Mouse (Mus musculus): ENCODE data around the gene Disc1. TPM values are rescaled to one million over a fixed set of nuclear protein-coding genes. Genes with fewer than 3 reads are reported as not detected.

The Disc1 gene
- polyA plus RNA-seq, 1 experiment from 2014 or later, result 0.30 TPM

DNA sequence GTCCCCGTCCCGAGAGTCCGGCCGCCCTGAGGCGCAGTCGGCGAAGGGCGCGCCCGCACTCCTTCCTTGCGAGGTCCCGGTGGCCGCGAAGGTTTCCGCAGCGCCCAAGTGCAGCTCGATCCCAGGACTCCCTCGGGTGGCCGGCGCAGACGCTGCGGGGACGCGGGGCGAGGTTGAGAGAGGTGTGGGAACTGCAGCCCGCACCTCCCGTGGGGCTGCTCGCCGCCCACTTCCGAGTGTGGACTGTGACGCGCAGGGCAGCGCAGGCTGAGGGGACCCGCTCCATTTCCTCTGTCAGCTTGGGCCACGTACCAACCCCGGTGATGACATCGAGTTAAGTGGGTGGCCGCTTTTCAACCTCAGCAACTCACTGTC, 428 bp downstream of the Disc1 start:
- H3K27ac ChIP-seq (ENCODE audit: low read length), result no peak overlapping the region
- H3K4me3 ChIP-seq (ENCODE audit: low read depth, low read length), result peak overlapping the region; percentile 59
- peaks cover 26% of the 10 kb centered on the region for H3K27me3 ChIP-seq (ENCODE audit: control insufficient read depth, insufficient read depth, low read depth, low read length)
- no peaks in the 10 kb centered on the region for H3K9me3 ChIP-seq (replicated peaks; ENCODE audit: control insufficient read depth, low read length)
- under 1% methylated on average over 38 of the region's 38 CpGs for WGBS (ENCODE audit: insufficient replicate concordance)
- H3K9ac ChIP-seq (ENCODE audit: low read depth, low read length), result peak overlapping the region; percentile 51; the same call in 1 of the 2 replicates
- H3K4me2 ChIP-seq (ENCODE audit: low read depth, low read length), result peak overlapping the region; percentile 67
- no peaks in the 10 kb centered on the region for H3K36me3 ChIP-seq (ENCODE audit: control insufficient read depth, insufficient read depth)
- ATAC-seq (ENCODE audit: low read depth), result peak; percentile 30; the same call in 1 of the 2 replicates
- H3K4me1 ChIP-seq (ENCODE audit: control insufficient read depth, low read depth, low read length), result no peaks in the 10 kb centered on the region; the same call in 1 of the 2 replicates

DNA sequence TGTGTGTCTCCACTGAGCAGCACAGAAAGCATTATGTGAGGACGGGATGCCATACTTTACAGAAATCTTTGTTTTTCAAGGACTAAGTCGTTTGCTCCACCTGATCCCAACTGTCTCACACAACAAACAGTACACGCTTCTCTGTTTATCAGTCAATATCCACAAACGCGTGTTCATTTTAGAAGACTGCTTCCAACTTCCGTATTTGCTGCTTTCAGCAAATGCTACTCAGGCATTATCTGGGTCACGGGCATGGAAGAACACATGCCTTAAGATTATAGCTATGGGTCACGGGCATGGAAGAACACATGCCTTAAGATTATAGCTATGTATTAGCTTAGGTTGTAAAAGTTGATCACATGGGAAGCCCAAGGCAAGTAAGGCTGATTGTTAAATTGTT, 6.9 kb downstream of the Disc1 start:
- no peaks in the 10 kb centered on the region for H3K9me3 ChIP-seq (replicated peaks; ENCODE audit: control insufficient read depth, low read length)
- no peak overlapping the region for H3K9ac ChIP-seq (ENCODE audit: low read depth, low read length)
- H3K27ac ChIP-seq (ENCODE audit: low read length), result no peak overlapping the region
- H3K4me1 ChIP-seq (ENCODE audit: control insufficient read depth, low read depth, low read length), result no peaks in the 10 kb centered on the region
- H3K4me3 ChIP-seq (ENCODE audit: low read depth, low read length), result no peak overlapping the region
- 64% methylated on average over 8 of the region's 8 CpGs for WGBS (ENCODE audit: insufficient replicate concordance)
- no peaks in the 10 kb centered on the region for H3K36me3 ChIP-seq (ENCODE audit: control insufficient read depth, insufficient read depth)
- no peak for ATAC-seq (ENCODE audit: low read depth)
- no peak overlapping the region for H3K4me2 ChIP-seq (ENCODE audit: low read depth, low read length)
- H3K27me3 ChIP-seq (ENCODE audit: control insufficient read depth, insufficient read depth, low read depth, low read length), result no peaks in the 10 kb centered on the region

DNA sequence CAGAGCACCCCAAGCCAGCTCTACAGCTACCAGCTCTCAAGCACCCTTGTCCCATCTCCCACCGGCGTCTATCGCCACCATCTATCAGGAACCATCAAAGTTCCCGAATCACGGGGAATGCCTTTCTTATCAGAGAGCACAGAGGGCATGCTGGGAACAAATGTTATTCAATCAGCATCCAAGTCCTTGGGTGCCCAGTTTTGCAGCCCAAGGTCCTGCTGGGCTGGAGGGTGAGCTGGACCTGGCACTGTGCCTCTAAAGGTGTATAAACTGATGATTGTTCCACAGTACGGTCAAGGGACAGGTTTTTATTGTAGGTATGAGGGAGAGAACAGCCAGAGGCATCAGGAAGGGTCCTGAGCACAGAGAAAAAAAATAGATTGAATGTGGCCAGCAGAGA, 11.6 kb downstream of the Disc1 start:
- Histone ChIP-seq H3K4me1 (ENCODE audit: control insufficient read depth, low read depth, low read length) (no peaks in the 10 kb centered on the region), H3K9me3 (replicated peaks; ENCODE audit: control insufficient read depth, low read length) (no peaks in the 10 kb centered on the region), H3K27ac (ENCODE audit: low read length) (no peak overlapping the region), H3K27me3 (ENCODE audit: control insufficient read depth, insufficient read depth, low read depth, low read length) (no peaks in the 10 kb centered on the region), H3K4me3 (ENCODE audit: low read depth, low read length) (no peak overlapping the region), H3K36me3 (ENCODE audit: control insufficient read depth, insufficient read depth) (no peaks in the 10 kb centered on the region), H3K9ac (ENCODE audit: low read depth, low read length) (no peak overlapping the region), H3K4me2 (ENCODE audit: low read depth, low read length) (no peak overlapping the region)
- no peak for ATAC-seq (ENCODE audit: low read depth)
- WGBS (ENCODE audit: insufficient replicate concordance), result 67% methylated on average over 6 of the region's 6 CpGs

DNA sequence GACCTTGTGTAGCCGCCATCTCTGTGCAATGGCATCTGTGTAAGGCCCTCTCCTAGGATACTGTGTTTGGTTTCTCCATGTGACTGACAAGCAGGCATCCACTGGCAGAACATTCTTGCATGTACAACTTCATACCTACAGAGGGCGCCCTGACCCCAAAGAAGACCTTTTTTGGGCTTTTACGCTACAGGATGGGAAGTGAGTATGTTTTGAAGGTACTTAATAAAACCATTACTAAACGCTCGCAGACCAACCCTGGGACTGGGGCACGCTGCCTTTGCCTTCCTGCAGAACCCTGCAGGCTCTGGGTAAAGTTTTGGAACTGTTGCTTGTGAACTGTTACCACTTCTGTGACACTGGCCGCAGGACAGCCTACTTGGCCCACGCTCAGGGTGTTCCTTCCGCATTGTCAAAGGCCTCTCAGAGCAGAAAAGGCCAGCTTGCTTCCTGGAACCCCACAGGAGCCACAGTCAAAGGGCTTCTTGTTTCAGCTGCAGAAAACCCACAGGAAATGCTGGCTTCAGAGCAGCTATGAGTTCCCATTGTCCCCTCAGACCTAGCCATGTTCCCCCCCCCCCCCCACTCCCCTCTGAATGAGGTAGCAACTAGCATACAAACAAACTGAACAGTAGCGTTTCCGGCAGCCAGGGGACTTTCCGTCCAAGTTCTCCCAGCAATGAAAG, 13.1 kb downstream of the Disc1 start:
- Histone ChIP-seq H3K9me3 (replicated peaks; ENCODE audit: control insufficient read depth, low read length) (no peaks in the 10 kb centered on the region), H3K36me3 (ENCODE audit: control insufficient read depth, insufficient read depth) (no peaks in the 10 kb centered on the region), H3K4me2 (ENCODE audit: low read depth, low read length) (peak overlapping the region; percentile 24; the same call in 1 of the 2 replicates), H3K27ac (ENCODE audit: low read length) (peak overlapping the region; percentile 18; the same call in 1 of the 2 replicates), H3K4me3 (ENCODE audit: low read depth, low read length) (no peak overlapping the region), H3K27me3 (ENCODE audit: control insufficient read depth, insufficient read depth, low read depth, low read length) (no peaks in the 10 kb centered on the region), H3K4me1 (ENCODE audit: control insufficient read depth, low read depth, low read length) (no peaks in the 10 kb centered on the region), H3K9ac (ENCODE audit: low read depth, low read length) (no peak overlapping the region)
- 8% methylated on average over 12 of the region's 12 CpGs for WGBS (ENCODE audit: insufficient replicate concordance)
- ATAC-seq (ENCODE audit: low read depth), result peak; percentile 43

DNA sequence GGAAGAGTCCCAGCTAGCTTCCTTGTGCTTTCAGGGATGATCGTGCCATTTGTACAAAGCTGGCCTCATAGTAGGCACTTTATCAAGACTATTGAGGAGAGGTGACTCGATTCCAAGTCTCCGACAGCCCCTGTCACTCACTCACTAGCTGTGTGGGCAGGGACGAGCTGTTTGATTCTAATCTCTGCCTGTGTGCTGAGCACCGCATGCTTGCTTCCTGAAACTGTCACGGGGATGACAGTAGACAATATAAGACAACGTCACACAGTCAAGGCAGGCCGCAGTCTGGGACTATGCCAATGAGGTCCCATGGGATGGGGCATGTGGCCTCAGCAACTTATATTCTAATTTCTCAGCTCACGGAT, 13.6 kb downstream of the Disc1 start:
- Histone ChIP-seq H3K4me2 (ENCODE audit: low read depth, low read length) (no peak overlapping the region), H3K9me3 (replicated peaks; ENCODE audit: control insufficient read depth, low read length) (no peaks in the 10 kb centered on the region), H3K36me3 (ENCODE audit: control insufficient read depth, insufficient read depth) (no peaks in the 10 kb centered on the region), H3K4me3 (ENCODE audit: low read depth, low read length) (no peak overlapping the region), H3K9ac (ENCODE audit: low read depth, low read length) (no peak overlapping the region), H3K4me1 (ENCODE audit: control insufficient read depth, low read depth, low read length) (no peaks in the 10 kb centered on the region), H3K27me3 (ENCODE audit: control insufficient read depth, insufficient read depth, low read depth, low read length) (no peaks in the 10 kb centered on the region), H3K27ac (ENCODE audit: low read length) (peak overlapping the region; percentile 18; the same call in 1 of the 2 replicates)
- ATAC-seq (ENCODE audit: low read depth), result peak; percentile 41
- WGBS (ENCODE audit: insufficient replicate concordance), result 15% methylated on average over 9 of the region's 9 CpGs

DNA sequence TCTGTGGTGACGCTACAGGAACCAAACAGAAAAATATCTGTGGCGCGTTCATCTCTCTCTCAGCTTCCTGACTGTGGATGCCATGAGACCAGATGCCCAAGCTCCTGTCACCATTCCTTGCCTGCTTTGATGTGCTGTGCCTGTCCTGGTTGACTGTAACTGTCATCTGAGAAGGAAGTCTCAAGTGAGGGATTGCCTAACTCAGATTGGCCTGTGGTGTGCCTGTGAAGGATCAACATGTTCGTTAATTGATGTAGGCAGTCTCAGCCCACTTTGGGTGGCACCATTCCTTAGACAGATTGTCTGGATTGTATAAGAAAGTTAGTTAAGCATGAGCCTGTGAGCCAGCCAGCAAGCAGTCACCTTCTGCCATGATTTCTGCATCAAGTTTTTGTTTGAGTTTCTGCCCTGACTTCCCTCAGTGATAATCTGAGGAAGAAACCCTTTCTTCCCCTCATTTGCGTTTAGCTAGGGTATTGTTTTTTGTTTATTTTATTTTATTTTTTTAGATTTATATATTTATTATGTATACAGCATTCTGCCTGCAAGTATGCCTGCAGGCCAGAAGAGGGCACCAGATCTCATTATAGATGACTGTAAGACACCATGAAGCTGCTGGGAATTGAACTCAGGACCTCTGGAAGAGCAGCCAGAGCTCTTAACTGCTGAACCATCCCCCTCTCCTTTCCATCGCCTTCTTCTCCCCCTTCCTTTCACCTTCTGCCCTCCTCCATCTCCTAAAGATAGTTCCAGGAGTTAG, 14.3 kb downstream of the Disc1 start:
- no peak for ATAC-seq (ENCODE audit: low read depth)
- H3K4me3 ChIP-seq (ENCODE audit: low read depth, low read length), result no peak overlapping the region
- H3K4me2 ChIP-seq (ENCODE audit: low read depth, low read length), result no peak overlapping the region
- H3K36me3 ChIP-seq (ENCODE audit: control insufficient read depth, insufficient read depth), result no peaks in the 10 kb centered on the region
- H3K9ac ChIP-seq (ENCODE audit: low read depth, low read length), result no peak overlapping the region
- H3K4me1 ChIP-seq (ENCODE audit: control insufficient read depth, low read depth, low read length), result no peaks in the 10 kb centered on the region
- peak overlapping the region; percentile 35; the same call in 1 of the 2 replicates for H3K27ac ChIP-seq (ENCODE audit: low read length)
- 59% methylated on average over 6 of the region's 6 CpGs for WGBS (ENCODE audit: insufficient replicate concordance)
- H3K27me3 ChIP-seq (ENCODE audit: control insufficient read depth, insufficient read depth, low read depth, low read length), result no peaks in the 10 kb centered on the region
- no peaks in the 10 kb centered on the region for H3K9me3 ChIP-seq (replicated peaks; ENCODE audit: control insufficient read depth, low read length)

DNA sequence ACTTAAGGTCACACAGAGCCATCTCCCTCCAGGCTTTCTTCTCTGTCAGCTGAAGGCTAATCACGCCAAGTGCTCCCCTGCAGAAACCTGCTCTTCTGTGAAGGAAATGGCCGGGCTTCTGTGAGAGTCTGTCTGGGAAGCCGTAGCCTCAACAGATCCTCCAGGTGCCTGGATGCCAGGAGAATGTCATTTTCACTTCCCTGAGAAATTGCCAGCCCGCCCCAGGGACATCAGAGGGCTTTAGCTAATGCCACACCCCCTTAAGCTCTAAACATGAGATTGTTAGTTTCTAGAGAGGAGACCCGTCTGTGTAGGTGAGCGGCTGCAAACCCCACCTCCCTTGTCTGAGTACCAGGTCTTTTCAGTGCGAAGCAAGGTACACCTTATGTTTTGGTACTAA, 15.3 kb downstream of the Disc1 start:
- Histone ChIP-seq H3K4me2 (ENCODE audit: low read depth, low read length) (no peak overlapping the region), H3K9me3 (replicated peaks; ENCODE audit: control insufficient read depth, low read length) (no peaks in the 10 kb centered on the region), H3K9ac (ENCODE audit: low read depth, low read length) (no peak overlapping the region), H3K27ac (ENCODE audit: low read length) (no peak overlapping the region), H3K4me1 (ENCODE audit: control insufficient read depth, low read depth, low read length) (no peaks in the 10 kb centered on the region), H3K36me3 (ENCODE audit: control insufficient read depth, insufficient read depth) (no peaks in the 10 kb centered on the region), H3K4me3 (ENCODE audit: low read depth, low read length) (no peak overlapping the region), H3K27me3 (ENCODE audit: control insufficient read depth, insufficient read depth, low read depth, low read length) (no peaks in the 10 kb centered on the region)
- no peak for ATAC-seq (ENCODE audit: low read depth)
- WGBS (ENCODE audit: insufficient replicate concordance), result 62% methylated on average over 7 of the region's 7 CpGs

DNA sequence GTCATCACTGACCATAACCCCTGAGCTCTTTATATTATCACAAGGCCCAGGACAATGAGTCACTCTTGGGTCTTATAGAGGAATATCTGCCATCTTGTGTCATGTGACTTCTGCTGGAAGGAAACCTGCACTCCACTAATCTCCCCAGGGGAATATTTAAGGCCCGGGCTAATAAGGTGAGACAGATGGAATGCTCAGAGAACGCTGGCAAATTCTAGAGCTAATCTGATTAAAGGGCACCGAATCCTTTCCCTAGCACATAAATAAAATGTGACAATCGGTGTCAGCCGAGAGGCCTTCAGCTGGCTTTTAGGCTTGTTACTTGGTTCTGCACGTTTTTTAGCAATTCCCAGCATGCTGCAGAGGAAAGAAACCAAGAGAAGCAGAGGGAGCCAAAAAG, 15.7 kb downstream of the Disc1 start:
- Histone ChIP-seq H3K36me3 (ENCODE audit: control insufficient read depth, insufficient read depth) (no peaks in the 10 kb centered on the region), H3K9ac (ENCODE audit: low read depth, low read length) (no peak overlapping the region), H3K4me1 (ENCODE audit: control insufficient read depth, low read depth, low read length) (no peaks in the 10 kb centered on the region), H3K4me2 (ENCODE audit: low read depth, low read length) (no peak overlapping the region), H3K27ac (ENCODE audit: low read length) (no peak overlapping the region), H3K4me3 (ENCODE audit: low read depth, low read length) (no peak overlapping the region), H3K27me3 (ENCODE audit: control insufficient read depth, insufficient read depth, low read depth, low read length) (no peaks in the 10 kb centered on the region), H3K9me3 (replicated peaks; ENCODE audit: control insufficient read depth, low read length) (no peaks in the 10 kb centered on the region)
- ATAC-seq (ENCODE audit: low read depth), result no peak
- 57% methylated on average over 6 of the region's 6 CpGs for WGBS (ENCODE audit: insufficient replicate concordance)

DNA sequence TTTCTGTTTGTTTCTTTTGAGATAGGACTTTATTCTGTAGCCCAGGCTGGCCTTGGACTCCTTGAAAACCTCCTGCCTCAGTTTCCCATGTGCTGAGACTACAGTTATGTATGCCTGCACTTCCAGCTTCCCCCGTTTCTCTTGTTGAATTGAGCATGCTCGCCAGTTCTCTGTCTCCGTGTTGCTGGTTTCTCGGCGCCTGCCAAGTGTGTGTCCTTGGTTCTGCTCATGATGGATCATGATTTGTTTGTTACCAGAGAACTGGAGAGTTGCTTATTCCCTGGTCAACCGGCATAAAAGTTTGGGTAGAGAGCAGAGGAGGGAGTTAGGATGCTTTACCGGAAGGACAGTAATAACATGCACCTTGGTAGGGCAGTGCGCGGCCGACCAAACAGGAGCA, 20.1 kb downstream of the Disc1 start:
- WGBS (ENCODE audit: insufficient replicate concordance), result 75% methylated on average over 10 of the region's 10 CpGs
- H3K4me1 ChIP-seq (ENCODE audit: control insufficient read depth, low read depth, low read length), result no peaks in the 10 kb centered on the region
- no peaks in the 10 kb centered on the region for H3K9me3 ChIP-seq (replicated peaks; ENCODE audit: control insufficient read depth, low read length)
- H3K4me2 ChIP-seq (ENCODE audit: low read depth, low read length), result no peak overlapping the region
- no peak overlapping the region for H3K4me3 ChIP-seq (ENCODE audit: low read depth, low read length)
- no peak for ATAC-seq (ENCODE audit: low read depth)
- no peaks in the 10 kb centered on the region for H3K36me3 ChIP-seq (ENCODE audit: control insufficient read depth, insufficient read depth)
- H3K27ac ChIP-seq (ENCODE audit: low read length), result no peak overlapping the region
- H3K9ac ChIP-seq (ENCODE audit: low read depth, low read length), result no peak overlapping the region
- no peaks in the 10 kb centered on the region for H3K27me3 ChIP-seq (ENCODE audit: control insufficient read depth, insufficient read depth, low read depth, low read length)
